Mouse (Mus musculus): ENCODE measurements around the gene Zfp790.
A peak's percentile ranks its signal among the peaks of the same experiment; 100 is the strongest.

Zfp790 gene

GRCm38 (mm10) chr7:29815910-29816429, at the start of gene Zfp790:
Gene Zfp790, plus strand, starts transcription at chr7:29816114.
- peak; percentile 87 for DNase-seq (ENCODE audit: low read depth)

GRCm38 (mm10) chr7:29767058-29767686, 48.7 kb upstream of the Zfp790 start:
- peak; percentile 68 for DNase-seq (ENCODE audit: low read depth)

- peak; percentile 89 for DNase-seq (ENCODE audit: low read depth)
These were observed 47.6 kb upstream of the Zfp790 start, which contains the start of gene Zfp84 for GRCm38 (mm10) chr7:29768090-29768900. Gene Zfp84, plus strand, starts transcription at chr7:29768552.

- no peak for DNase-seq (ENCODE audit: low read depth)
These were observed 46.9 kb upstream of the Zfp790 start for GRCm38 (mm10) chr7:29768980-29769379.

- DNase-seq (ENCODE audit: low read depth), result no peak
These were observed 42.4 kb upstream of the Zfp790 start for GRCm38 (mm10) chr7:29773503-29773902.

GRCm38 (mm10) chr7:29774371-29774770, 41.5 kb upstream of the Zfp790 start:
- DNase-seq (ENCODE audit: low read depth), result no peak

GRCm38 (mm10) chr7:29776568-29776967, 39.3 kb upstream of the Zfp790 start:
- no peak for DNase-seq (ENCODE audit: low read depth)

- DNase-seq (ENCODE audit: low read depth), result no peak
These were observed 38.5 kb upstream of the Zfp790 start for GRCm38 (mm10) chr7:29777372-29777771.

- DNase-seq (ENCODE audit: low read depth), result peak; percentile 79
These were observed 31.9 kb upstream of the Zfp790 start, which contains the start of gene Zfp30 for GRCm38 (mm10) chr7:29783871-29784551. Gene Zfp30, plus strand, starts transcription at chr7:29783998.

GRCm38 (mm10) chr7:29785023-29785422, 30.9 kb upstream of the Zfp790 start:
- no peak for DNase-seq (ENCODE audit: low read depth)

GRCm38 (mm10) chr7:29785888-29786287, 30.0 kb upstream of the Zfp790 start:
- DNase-seq (ENCODE audit: low read depth), result no peak

- no peak for DNase-seq (ENCODE audit: low read depth)
These were observed 23.0 kb upstream of the Zfp790 start for GRCm38 (mm10) chr7:29792906-29793305.

GRCm38 (mm10) chr7:29807046-29807445, 8.9 kb upstream of the Zfp790 start:
- DNase-seq (ENCODE audit: low read depth), result no peak

- no peak for DNase-seq (ENCODE audit: low read depth)
These were observed 3.7 kb upstream of the Zfp790 start for GRCm38 (mm10) chr7:29812244-29812643.

GRCm38 (mm10) chr7:29814381-29814780, 1.5 kb upstream of the Zfp790 start:
- DNase-seq (ENCODE audit: low read depth), result no peak

- DNase-seq (ENCODE audit: low read depth), result no peak
These were observed 691 bp upstream of the Zfp790 start for GRCm38 (mm10) chr7:29815061-29815784.

- DNase-seq (ENCODE audit: low read depth), result peak; percentile 72
These were observed 2.8 kb downstream of the Zfp790 start for GRCm38 (mm10) chr7:29818619-29819254.

GRCm38 (mm10) chr7:29828001-29828400, 12.1 kb downstream of the Zfp790 start:
- no peak for DNase-seq (ENCODE audit: low read depth)

- DNase-seq (ENCODE audit: low read depth), result no peak
These were observed 13.9 kb downstream of the Zfp790 start for GRCm38 (mm10) chr7:29829804-29830203.

- DNase-seq (ENCODE audit: low read depth), result no peak
These were observed 20.9 kb downstream of the Zfp790 start for GRCm38 (mm10) chr7:29836816-29837215.

GRCm38 (mm10) chr7:29839256-29839655, 23.3 kb downstream of the Zfp790 start:
- no peak for DNase-seq (ENCODE audit: low read depth)
